Mouse (Mus musculus): Measurements from ENCODE around the gene Snw1.
A peak's percentile ranks its signal among the peaks of the same experiment; 100 is the strongest.

Snw1 gene

GRCm38 (mm10) chr12:87421708-87422507, 50.2 kb downstream of the Snw1 start:
- DNase-seq: no peak

GRCm38 (mm10) chr12:87419974-87420485, 52.0 kb downstream of the Snw1 start:
- DNase-seq: no peak

GRCm38 (mm10) chr12:87418921-87419320, 53.2 kb downstream of the Snw1 start:
- DNase-seq: no peak

DNA sequence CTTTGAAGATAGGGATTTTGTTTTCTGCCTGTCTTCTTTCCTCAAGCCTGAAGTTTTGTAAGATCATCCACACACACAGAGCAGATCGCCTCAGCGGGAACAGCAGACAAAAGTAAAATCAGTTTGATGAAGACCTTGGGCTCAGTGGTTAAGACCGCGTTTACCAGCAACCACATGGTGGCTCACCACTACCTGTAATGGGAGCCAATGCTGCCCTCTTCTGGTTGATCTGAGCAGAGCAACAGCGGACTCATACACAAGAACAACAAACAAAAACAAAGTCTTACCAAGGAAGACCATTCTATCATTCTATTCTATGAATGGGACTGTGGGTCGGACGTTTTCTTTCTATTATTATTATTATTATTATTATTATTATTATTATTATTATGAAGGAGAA, 55.4 kb downstream of the Snw1 start:
- DNase-seq: peak; percentile 79

DNA sequence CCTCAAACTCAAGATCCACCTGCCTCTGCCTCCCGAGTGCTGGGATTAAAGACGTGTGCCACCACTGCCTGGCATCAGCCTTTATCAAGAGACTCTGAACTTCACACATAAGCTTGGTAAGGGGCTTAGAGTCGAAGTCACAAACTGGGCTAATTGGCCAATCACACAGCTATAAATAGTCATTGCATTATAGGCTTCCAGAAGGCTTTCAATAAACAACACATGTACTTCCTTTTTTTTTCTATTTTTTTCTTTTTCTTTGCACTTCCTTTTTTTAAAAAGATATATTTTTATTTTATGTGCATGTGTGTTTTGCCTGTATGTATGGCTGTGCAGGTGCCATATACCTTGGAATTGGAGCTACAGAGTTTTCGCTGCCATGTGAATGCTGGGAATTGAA, 56.7 kb downstream of the Snw1 start:
- no peak for DNase-seq

DNA sequence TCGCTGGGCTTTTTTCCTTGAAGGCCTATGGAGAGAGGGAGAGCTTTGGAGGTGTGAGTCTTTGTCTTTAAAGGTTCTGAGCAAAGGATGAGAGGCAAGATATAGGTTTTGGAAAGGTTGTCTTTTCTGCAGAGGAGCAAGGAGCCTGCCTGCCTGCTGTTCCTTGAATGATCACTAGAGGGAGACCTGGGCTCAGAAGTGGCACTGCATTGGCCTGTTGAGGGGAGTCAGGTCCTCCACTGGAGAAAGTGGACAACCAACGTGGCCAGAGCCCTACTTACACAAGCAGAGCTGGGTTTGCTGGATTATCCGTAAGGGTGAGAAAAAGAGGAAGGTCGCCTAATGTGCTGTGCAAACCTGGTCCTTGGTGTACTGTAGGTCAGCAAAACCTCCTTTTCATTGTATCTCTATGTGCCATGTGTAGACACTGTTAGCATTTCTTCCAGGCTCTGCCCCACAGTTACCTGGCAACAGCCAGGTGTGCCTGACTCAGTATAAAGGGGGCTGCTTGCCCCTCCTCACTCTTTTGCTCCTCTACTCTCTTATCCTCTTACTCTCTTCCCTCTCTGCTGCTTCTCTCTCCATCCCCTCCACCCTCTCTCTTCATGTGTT, 58.8 kb downstream of the Snw1 start:
- peak; percentile 84 for DNase-seq

DNA sequence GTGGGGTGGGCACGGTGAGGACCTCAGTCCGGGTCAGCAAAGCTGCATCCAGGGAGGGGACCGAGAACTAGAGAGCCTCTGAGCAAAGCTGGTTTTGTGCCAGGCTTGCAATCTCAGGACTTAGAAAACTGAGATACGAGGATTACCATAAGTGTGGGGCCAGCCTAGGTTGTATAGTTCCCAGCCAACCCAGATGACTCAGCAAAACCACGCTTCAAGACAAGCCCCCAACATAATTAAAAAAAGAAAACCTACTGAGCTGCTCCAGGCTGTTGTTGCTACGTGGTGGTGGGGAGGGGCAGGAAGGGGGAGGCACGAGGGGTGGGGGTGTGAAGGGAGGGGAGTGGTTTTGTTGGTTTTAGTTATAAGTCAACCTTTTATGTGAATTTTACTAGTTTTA, 61.1 kb downstream of the Snw1 start:
- no peak for DNase-seq

DNA sequence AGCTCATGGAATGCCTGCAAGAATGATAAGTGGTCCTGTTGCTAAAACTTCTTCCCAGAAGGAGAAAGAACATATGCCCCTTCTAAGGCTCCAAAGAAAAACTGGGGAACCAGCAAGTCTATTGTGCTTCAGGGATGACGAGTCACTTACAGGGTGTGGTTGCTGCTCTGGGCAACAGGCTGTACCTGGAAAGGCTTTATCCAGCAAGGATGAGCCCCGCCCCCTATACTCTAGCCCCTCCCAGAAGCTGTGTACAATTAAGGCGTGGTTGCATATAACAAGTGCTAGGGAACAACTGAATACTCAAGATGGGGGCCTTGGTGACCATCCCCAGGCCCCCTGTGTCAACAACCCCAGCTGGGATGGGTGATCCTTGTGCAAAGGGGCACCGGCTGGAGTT, 63.0 kb downstream of the Snw1 start:
- no peak for DNase-seq

GRCm38 (mm10) chr12:87407869-87408605, 64.0 kb downstream of the Snw1 start:
- peak; percentile 52 for DNase-seq

GRCm38 (mm10) chr12:87405721-87406120, 66.4 kb downstream of the Snw1 start:
- DNase-seq: no peak

DNA sequence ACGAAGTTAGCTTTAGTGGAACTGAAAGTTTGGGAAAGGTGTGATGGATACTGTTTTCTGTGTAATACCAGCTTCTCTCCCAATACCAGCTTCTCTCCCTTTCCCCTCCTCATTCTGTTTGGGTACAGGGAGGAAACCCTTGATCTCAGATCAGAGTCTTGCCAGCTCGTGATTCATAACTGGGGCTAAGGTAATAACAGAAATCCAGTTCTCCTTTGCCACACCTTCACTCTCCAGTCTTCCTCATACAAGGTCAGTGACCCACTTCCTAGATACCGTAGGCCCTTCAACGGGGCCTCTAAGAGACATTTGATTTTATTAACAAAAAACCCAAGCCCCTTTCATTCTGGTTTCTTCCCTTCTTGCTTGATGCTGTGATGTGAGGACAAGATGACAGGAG, 66.9 kb downstream of the Snw1 start:
- DNase-seq: no peak

- DNase-seq: no peak
Measured at GRCm38 (mm10) chr12:87401883-87402282, 70.2 kb downstream of the Snw1 start.

GRCm38 (mm10) chr12:87399119-87399819, 72.8 kb downstream of the Snw1 start:
- DNase-seq: no peak
